Mouse (Mus musculus) heart, adult 2 months (tissue): Measurements from ENCODE around the gene Zdhhc16. TPM values are rescaled to one million over a fixed set of nuclear protein-coding genes. Genes with fewer than 3 reads are reported as not detected.
A peak's percentile ranks its signal among the peaks of the same experiment; 100 is the strongest.

Experiments used
- DNase-seq, 2 experiments: peaks; one replicate each; pipeline ENCODE4 v3.0.0; 2021
- H3K27ac ChIP-seq: fragments of 200-600 bp; 2 replicates; pipeline ENCODE4 v1.8.1; 2022
- H3K27me3 ChIP-seq: fragments of 200-500 bp; 2 replicates; pipeline ENCODE4 v1.6.1; 2012; ENCODE audit warnings: mild to moderate bottlenecking, low read length, inconsistent platforms, mixed read lengths; ENCODE audit not compliant: control insufficient read depth, insufficient read depth
- H3K36me3 ChIP-seq: fragments of 200-500 bp; 2 replicates; pipeline ENCODE4 v1.6.1; 2012; ENCODE audit warnings: low read length, inconsistent platforms; ENCODE audit not compliant: control insufficient read depth, insufficient read depth
- H3K4me1 ChIP-seq: fragments of 200-500 bp; 2 replicates; pipeline ENCODE4 v1.6.1; 2011; ENCODE audit warnings: low read length; ENCODE audit not compliant: control insufficient read depth, insufficient read depth
- H3K4me3 ChIP-seq: fragments of 200-600 bp; 2 replicates; pipeline ENCODE4 v1.8.1; 2022
- H3K79me2 ChIP-seq: fragments of 200-500 bp; replicated peaks from 2 replicates; pipeline ENCODE4 v1.6.1; 2012; ENCODE audit warnings: mild to moderate bottlenecking, inconsistent platforms, low read length, moderate library complexity, mixed read lengths; ENCODE audit not compliant: control insufficient read depth, insufficient read depth
- H3K9ac ChIP-seq: fragments of 200-500 bp; 2 replicates; pipeline ENCODE4 v1.6.1; 2012; ENCODE audit warnings: low read depth, mild to moderate bottlenecking, control low read depth, inconsistent platforms, low read length, mixed read lengths
- CTCF ChIP-seq: fragments of 200-600 bp; IDR thresholded peaks from 2 replicates; pipeline ENCODE4 v1.8.1; 2022; ENCODE audit warnings: antibody characterized with exemption, mild to moderate bottlenecking, moderate library complexity
- EP300 ChIP-seq: fragments of 200-500 bp; IDR thresholded peaks from 2 replicates; pipeline ENCODE4 v1.6.1; 2011; ENCODE audit warnings: low read depth, low read length, control low read depth; ENCODE audit not compliant: insufficient read depth
- POLR2A ChIP-seq: fragments of 200-500 bp; IDR thresholded peaks from 2 replicates; pipeline ENCODE4 v1.6.1; 2011; ENCODE audit warnings: mild to moderate bottlenecking, low read depth, low read length, control low read depth; ENCODE audit not compliant: insufficient read depth
- WGBS: fragments of 180-500 bp; shearing (Covaris S2); methylation state at CpG from one replicate; pipeline ENCODE4 v1.1.7; 2018; 5-methylcytosine and 5-hydroxymethylcytosine counted together
- intact Hi-C: fragments of 180-260 bp; cut with DNase I; formaldehyde crosslinking; loops from one replicate; pipeline ENCODE4 v1.15.1; 2025
- polyA plus RNA-seq: library from polyadenylated mRNA; depleted of rRNA; stranded (reverse); fragments of >200 nt; gene quantifications from 2 replicates; pipeline ENCODE4 v1.2.3, GENCODE M21; 2012
- total RNA-seq, 2 experiments: library from RNA; stranded (reverse); gene quantifications; 2 replicates each; pipeline ENCODE4 v1.2.3; 2021

Zdhhc16 gene
- total and polyA plus RNA-seq, 3 experiments, result 12.3 to 40.3 (median 14.6) TPM

GRCm38 (mm10) chr19:41952287-41952686 lies 19.0 kb downstream of the Zdhhc16 start:
- H3K79me2 ChIP-seq, result no peaks in the 10 kb centered on the region
- no peaks in the 10 kb centered on the region; the same call in 1 of the 2 replicates for H3K36me3 ChIP-seq
- peak; percentile 55 for TF ChIP-seq CTCF
- TF ChIP-seq EP300, result no peak
- no peak overlapping the region for H3K27ac ChIP-seq
- H3K27me3 ChIP-seq, result no peaks in the 10 kb centered on the region
- H3K4me1 ChIP-seq, result no peaks in the 10 kb centered on the region
- DNase-seq, result no peak
- intact Hi-C loops, result no loop called here
- H3K9ac ChIP-seq, result no peak overlapping the region
- H3K4me3 ChIP-seq, result no peak overlapping the region
- WGBS, result 77% methylated on average over 4 of the region's 4 CpGs

DNA sequence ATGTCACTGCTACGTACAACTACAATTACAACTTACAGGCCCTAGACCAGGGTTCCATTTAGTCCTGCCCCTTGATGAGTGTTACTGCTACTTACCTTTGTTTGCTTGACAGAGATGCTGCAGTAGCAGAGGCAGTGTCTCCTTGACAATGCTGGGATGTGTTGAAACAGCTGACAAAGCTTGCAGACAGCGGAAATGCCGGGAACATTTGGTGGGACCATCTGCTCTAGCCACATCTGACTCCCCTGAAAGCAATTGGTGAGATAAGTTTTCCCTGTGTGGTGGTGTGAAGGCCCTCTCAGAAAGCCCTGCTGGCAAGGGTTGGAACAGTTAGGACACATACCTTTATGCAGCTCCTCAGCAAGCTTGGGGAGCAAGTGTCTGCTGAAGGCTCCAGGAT lies 20.3 kb downstream of the Zdhhc16 start:
- TF ChIP-seq EP300 (no peak), POLR2A (no peak), CTCF (no peak)
- Histone ChIP-seq H3K27me3 (no peaks in the 10 kb centered on the region), H3K9ac (no peak overlapping the region), H3K4me3 (no peak overlapping the region), H3K4me1 (no peaks in the 10 kb centered on the region), H3K27ac (no peak overlapping the region), H3K79me2 (no peaks in the 10 kb centered on the region), H3K36me3 (no peaks in the 10 kb centered on the region; the same call in 1 of the 2 replicates)
- 84% methylated on average over 3 of the region's 3 CpGs for WGBS
- intact Hi-C loops, result no loop called here
- no peak for DNase-seq

- Histone ChIP-seq H3K4me3 (no peak overlapping the region), H3K27me3 (no peaks in the 10 kb centered on the region), H3K79me2 (peaks cover 4% of the 10 kb centered on the region; the same call in 1 of the 2 replicates), H3K27ac (no peak overlapping the region), H3K36me3 (no peaks in the 10 kb centered on the region), H3K9ac (no peak overlapping the region), H3K4me1 (peaks cover 2% of the 10 kb centered on the region; the same call in 1 of the 2 replicates)
- WGBS, result 87% methylated on average over 7 of the region's 7 CpGs
- no peak for DNase-seq
- intact Hi-C loops, result no loop called here
- TF ChIP-seq CTCF (no peak), POLR2A (no peak), EP300 (no peak)
These were observed 36.3 kb downstream of the Zdhhc16 start for GRCm38 (mm10) chr19:41969618-41970017.

GRCm38 (mm10) chr19:41973891-41974794 lies 40.9 kb downstream of the Zdhhc16 start:
- intact Hi-C loops, result no loop called here
- Histone ChIP-seq H3K27ac (no peak overlapping the region), H3K27me3 (no peaks in the 10 kb centered on the region), H3K4me1 (peaks cover 2% of the 10 kb centered on the region; the same call in 1 of the 2 replicates), H3K36me3 (no peaks in the 10 kb centered on the region), H3K4me3 (no peak overlapping the region), H3K9ac (no peak overlapping the region), H3K79me2 (peaks cover 12% of the 10 kb centered on the region)
- WGBS, result 58% methylated on average over 13 of the region's 13 CpGs
- DNase-seq, result no peak
- TF ChIP-seq POLR2A (no peak), EP300 (no peak), CTCF (no peak)

DNA sequence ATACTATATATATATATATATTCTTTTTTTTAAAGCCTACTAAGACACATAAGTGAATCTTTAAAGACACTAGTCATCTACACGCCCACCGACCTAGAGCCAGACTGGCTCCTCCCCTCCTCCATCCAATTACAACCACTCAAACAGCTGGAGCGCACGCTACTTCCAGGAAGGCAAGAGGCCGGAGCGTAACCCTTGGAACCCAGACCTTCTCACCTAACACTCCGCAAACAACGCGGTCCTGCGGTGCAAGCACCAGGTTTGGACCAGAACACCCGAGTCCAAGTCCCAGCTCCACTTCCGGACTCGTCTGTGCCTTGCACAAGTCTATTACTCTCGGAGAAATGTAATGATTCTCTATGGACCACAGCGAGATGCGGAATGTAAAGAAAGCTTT lies 47.1 kb downstream of the Zdhhc16 start:
- WGBS, result under 1% methylated on average over 16 of the region's 16 CpGs
- DNase-seq, result peak in 1 of 2 experiments; percentile 60
- no peak for TF ChIP-seq EP300
- no peak for TF ChIP-seq CTCF
- no peak for TF ChIP-seq POLR2A
- Histone ChIP-seq H3K27ac (peak overlapping the region; percentile 88), H3K4me3 (peak overlapping the region; percentile 77), H3K4me1 (peaks cover 2% of the 10 kb centered on the region), H3K27me3 (no peaks in the 10 kb centered on the region), H3K36me3 (no peaks in the 10 kb centered on the region), H3K79me2 (peaks cover 8% of the 10 kb centered on the region), H3K9ac (peak overlapping the region; percentile 76)
- intact Hi-C loops, result loop anchor here (5.0 kb wide), 3 partner anchors 107 to 187 kb away; partner anchors contain the start of genes Marveld1 and Morn4
